Mouse (Mus musculus): ENCODE data around the gene Fscn2.

DNA sequence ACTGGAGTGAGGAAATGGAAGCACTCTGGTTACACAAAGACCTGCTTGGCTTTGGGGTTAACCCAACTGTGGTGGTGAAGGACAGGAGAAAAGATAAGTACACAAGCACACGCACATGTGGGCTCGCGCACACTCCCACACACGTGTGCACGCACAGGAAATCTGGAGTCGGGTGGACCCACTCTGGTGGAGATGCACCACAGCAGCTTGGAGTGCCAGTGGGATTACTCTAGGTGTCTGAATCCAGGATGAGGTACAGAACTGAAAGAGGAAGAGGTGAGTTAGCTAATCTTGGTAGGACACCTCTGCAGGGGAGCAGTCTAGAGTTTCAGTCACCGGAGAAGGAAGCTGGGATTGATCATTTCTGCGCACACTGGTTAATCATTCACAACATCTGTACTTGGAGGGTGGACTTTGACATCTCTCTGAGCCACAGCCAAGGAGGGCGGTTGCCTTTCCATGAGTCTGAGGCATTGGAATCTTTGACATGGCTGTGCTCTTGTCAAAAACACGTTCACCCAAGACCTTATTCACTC is 21.3 kb upstream of the Fscn2 start:
- no peak for TF ChIP-seq GATA1 (IDR thresholded peaks at IDR 0.05; ENCODE audit: borderline replicate concordance, low read length)
- TF ChIP-seq FLI1 (IDR thresholded peaks at IDR 0.05; ENCODE audit: low read length) = no peak
